Mouse (Mus musculus) subcutaneous adipose tissue, adult 2 months (tissue): Measurements from ENCODE around the gene Ifng. TPM values are rescaled to one million over a fixed set of nuclear protein-coding genes. Genes with fewer than 3 reads are reported as not detected.

Experiments
- polyA plus RNA-seq: library from polyadenylated mRNA; depleted of rRNA; stranded (reverse); fragments of >200 nt; gene quantifications from 2 replicates; pipeline ENCODE4 v1.2.3, GENCODE M21; 2012; ENCODE audit warnings: low replicate concordance; rRNA removed

Ifng gene
- polyA plus RNA-seq: 0.58 TPM in 1 of 2 replicates, not detected in the other

GRCm38 (mm10) chr10:118440742-118441240, at the start of gene Ifng:
Ifng (plus strand) TSS chr10:118441046.

Other genes with a start within 250 kb of the Ifng start
- not detected in 2 replicates for gene Il22, start 236.1 kb upstream of the Ifng start, polyA plus RNA-seq
- gene Gm32717, start 200.3 kb upstream of the Ifng start, polyA plus RNA-seq: not detected in 2 replicates
- not detected in 2 replicates for gene Gm32802, start 182.4 kb upstream of the Ifng start, polyA plus RNA-seq
- not detected in 2 replicates for gene Iltifb, start 146.0 kb upstream of the Ifng start, polyA plus RNA-seq
- gene Gm9040, start 114.1 kb upstream of the Ifng start, polyA plus RNA-seq: not detected in 2 replicates
- gene Gm9044, start 108.6 kb upstream of the Ifng start, polyA plus RNA-seq: not detected in 2 replicates
- 0.06 TPM in 2 replicates for gene Gm9045, start 103.2 kb upstream of the Ifng start, polyA plus RNA-seq
- not detected in 2 replicates for gene Gm9046, start 97.8 kb upstream of the Ifng start, polyA plus RNA-seq
- gene Gm9048, start 92.4 kb upstream of the Ifng start, polyA plus RNA-seq: 0.06 TPM in 1 of 2 replicates, not detected in the other
- gene Gm9049, start 86.9 kb upstream of the Ifng start, polyA plus RNA-seq: 0.06 TPM in 2 replicates